In genomic region chr5:77364443-77365038, GRCm38 (mm10) we compare ENCODE assay signal across 18 mouse cellular contexts. TPM values are rescaled to one million over a fixed set of nuclear protein-coding genes. Genes with fewer than 3 reads are reported as not detected.
A peak's percentile ranks its signal among the peaks of the same experiment; 100 is the strongest.
DNase-seq lines count a peak whose midpoint lies in the region; ATAC-seq and TF ChIP-seq lines count a peak whose summit lies in the region.
"Had no signal": no experiment of that assay in that cellular context is flagged by ENCODE, and none has a peak within 500 bp of the region (broad histone marks: within the 10 kb centered on the region; RNA-seq: fewer than 3 reads in every experiment).

No protein-coding gene starts in this region.

- no peak overlapping the region for H3K4me2 ChIP-seq in kidney, embryonic 16.5 days (replicated peaks; ENCODE audit: low read depth, low read length)
- H3K4me2 ChIP-seq: heart, embryonic 11.5 days; hindbrain, embryonic 13.5 days; limb, embryonic 13.5 days had no signal

- intact Hi-C loops in heart, adult 2 months (cut with DNase I) = no loop called here
- intact Hi-C loops in heart, postnatal 25 days (cut with DNase I) = no loop called here

- H3K36me3 ChIP-seq in heart, adult 2 months (ENCODE audit: control insufficient read depth, insufficient read depth, low read length) = peaks cover 33% of the 10 kb centered on the region
- no peaks in the 10 kb centered on the region for H3K36me3 ChIP-seq in kidney, embryonic 16.5 days (ENCODE audit: insufficient read depth, low read length)
- H3K36me3 ChIP-seq: hindbrain, embryonic 13.5 days; limb, embryonic 13.5 days had no signal

- peak overlapping the region; percentile 71 for H3K27ac ChIP-seq in heart, adult 2 months
- H3K27ac ChIP-seq in kidney, embryonic 16.5 days (ENCODE audit: low read length) = peak overlapping the region; percentile 67
- peak overlapping the region; percentile 61; the same call in 1 of the 2 replicates for H3K27ac ChIP-seq in embryonic fibroblast, embryonic 13.5 days (ENCODE audit: insufficient read depth, low read length)
- H3K27ac ChIP-seq in layer of hippocampus, adult 2 months = no peak overlapping the region
- H3K27ac ChIP-seq: hindbrain, embryonic 13.5 days; limb, embryonic 13.5 days had no signal

- no peak overlapping the region for H3K9ac ChIP-seq in heart, adult 2 months (ENCODE audit: low read depth, low read length)
- no peak overlapping the region for H3K9ac ChIP-seq in kidney, embryonic 16.5 days (replicated peaks; ENCODE audit: low read length)
- H3K9ac ChIP-seq: hindbrain, embryonic 13.5 days; limb, embryonic 13.5 days had no signal

- no peak for TF ChIP-seq EP300 in heart, adult 2 months (IDR thresholded peaks at IDR 0.05; ENCODE audit: insufficient read depth, low read depth, low read length)

- ATAC-seq in kidney, embryonic 16.5 days (ENCODE audit: low FRiP score, low TSS enrichment) = peak; percentile 28; the same call in 1 of the 2 replicates
- ATAC-seq: midbrain, embryonic 16.5 days had no signal

- no peaks in the 10 kb centered on the region for H3K9me3 ChIP-seq in kidney, embryonic 16.5 days (ENCODE audit: low read length)
- H3K9me3 ChIP-seq: hindbrain, embryonic 13.5 days; limb, embryonic 13.5 days; megakaryocyte, embryonic 14.5 days had no signal

- TF ChIP-seq CTCF in heart, adult 2 months (IDR thresholded peaks at IDR 0.05) = no peak
- no peak for TF ChIP-seq CTCF in embryonic fibroblast, embryonic 13.5 days (IDR thresholded peaks at IDR 0.05; ENCODE audit: borderline replicate concordance, insufficient read depth, low read length)
- TF ChIP-seq CTCF in layer of hippocampus, adult 2 months (conservative IDR thresholded peaks at IDR 0.05) = no peak

- H3K4me1 ChIP-seq in heart, adult 2 months (ENCODE audit: control insufficient read depth, insufficient read depth, low read length) = peaks cover 40% of the 10 kb centered on the region
- peaks cover 52% of the 10 kb centered on the region for H3K4me1 ChIP-seq in kidney, embryonic 16.5 days (ENCODE audit: insufficient read depth, low read length)
- peaks cover 35% of the 10 kb centered on the region for H3K4me1 ChIP-seq in embryonic fibroblast, embryonic 13.5 days (ENCODE audit: control insufficient read depth, insufficient read depth, low read length)

- no peak overlapping the region for H3K4me3 ChIP-seq in heart, adult 2 months
- no peak overlapping the region for H3K4me3 ChIP-seq in kidney, embryonic 16.5 days (ENCODE audit: low read length)
- no peak overlapping the region for H3K4me3 ChIP-seq in embryonic fibroblast, embryonic 13.5 days (ENCODE audit: insufficient read depth, low read length)
- no peak overlapping the region for H3K4me3 ChIP-seq in layer of hippocampus, adult 2 months
- H3K4me3 ChIP-seq: hindbrain, embryonic 13.5 days; limb, embryonic 13.5 days; megakaryocyte, embryonic 14.5 days had no signal

- WGBS in heart, adult 2 months = 78% methylated on average over 3 of the region's 3 CpGs
- 77% methylated on average over 3 of the region's 3 CpGs for WGBS in kidney, embryonic 16.5 days

- no peaks in the 10 kb centered on the region for H3K27me3 ChIP-seq in heart, adult 2 months (ENCODE audit: control insufficient read depth, insufficient read depth, low read length)
- H3K27me3 ChIP-seq in kidney, embryonic 16.5 days (ENCODE audit: insufficient read depth, low read length) = no peaks in the 10 kb centered on the region
- H3K27me3 ChIP-seq: limb, embryonic 13.5 days had no signal

- no peak for TF ChIP-seq POLR2A in heart, adult 2 months (IDR thresholded peaks at IDR 0.05; ENCODE audit: insufficient read depth, low read depth, low read length)
- TF ChIP-seq POLR2A in embryonic fibroblast, embryonic 13.5 days (IDR thresholded peaks at IDR 0.05; ENCODE audit: low read depth, low read length) = no peak

- no peak for DNase-seq in heart, adult 2 months
- no peak for DNase-seq in heart, postnatal 25 days (ENCODE audit: low spot score)
- DNase-seq in kidney, adult 18-20 months = no peak
- peak; percentile 46 for DNase-seq in NIH3T3 (ENCODE audit: low read depth)
- DNase-seq in layer of hippocampus, adult 2 months (ENCODE audit: low spot score in 2 of 2) = no peak
- no peak for DNase-seq in layer of hippocampus, postnatal 36 days
- DNase-seq: adrenal gland, postnatal 14 days; B cell, adult 2 months; cerebellum, adult 9-10 months; gastrocnemius, postnatal 14 days; lung, adult 2 months had no signal

- no peaks in the 10 kb centered on the region; the same call in 1 of the 2 replicates for H3K79me2 ChIP-seq in heart, adult 2 months (replicated peaks; ENCODE audit: control insufficient read depth, insufficient read depth, low read length)

RNA-seq across cellular contexts. Expression of gene Igfbp7, which starts 43.3 kb away (rescaled TPM):
- total RNA-seq in heart, adult 2 months (2021) = 100 to 1,000 TPM; 174 to 205 TPM
- 342 and 353 TPM in 2 replicates for polyA plus RNA-seq in heart, adult 2 months (2012; rRNA removed)
- 100 to 1,000 TPM; 251 to 311 TPM for total RNA-seq in heart, postnatal 25 days (2021)
- polyA plus RNA-seq in kidney, embryonic 16.5 days (2015; fragmentation: Nextera tagmentation; extraction: Ambion mirVana) = 455 and 475 TPM in 2 replicates
- polyA plus RNA-seq in embryonic fibroblast, embryonic 13.5 days (2011; ENCODE audit: insufficient read length, low read depth, missing spikeins) = 406 and 784 TPM in 2 replicates
- 10 to 100 TPM; 22.4 to 26.5 TPM for total RNA-seq in layer of hippocampus, adult 2 months (2021)
- total RNA-seq in layer of hippocampus, postnatal 36 days (2021) = 10 to 100 TPM; 26.8 to 30.0 TPM

RNA-seq across cellular contexts. Expression of gene Polr2b, which starts 54.6 kb away (rescaled TPM):
- total RNA-seq in heart, adult 2 months (2021) = 10 to 100 TPM; 34.1 to 34.5 TPM
- polyA plus RNA-seq in heart, adult 2 months (2012; rRNA removed) = 25.4 and 26.8 TPM in 2 replicates
- 10 to 100 TPM; 32.2 to 34.5 TPM for total RNA-seq in heart, postnatal 25 days (2021)
- 70.5 and 70.8 TPM in 2 replicates for polyA plus RNA-seq in kidney, embryonic 16.5 days (2015; fragmentation: Nextera tagmentation; extraction: Ambion mirVana)
- 84.9 and 88.8 TPM in 2 replicates for polyA plus RNA-seq in embryonic fibroblast, embryonic 13.5 days (2011; ENCODE audit: insufficient read length, low read depth, missing spikeins)
- 10 to 100 TPM; 48.3 to 51.5 TPM for total RNA-seq in layer of hippocampus, adult 2 months (2021)
- 10 to 100 TPM; 48.8 to 50.4 TPM for total RNA-seq in layer of hippocampus, postnatal 36 days (2021)

RNA-seq across cellular contexts. Expression of gene Noa1, which starts 54.7 kb away (rescaled TPM):
- 10 to 100 TPM; 19.7 to 21.3 TPM for total RNA-seq in heart, adult 2 months (2021)
- polyA plus RNA-seq in heart, adult 2 months (2012; rRNA removed) = 12.2 and 13.5 TPM in 2 replicates
- total RNA-seq in heart, postnatal 25 days (2021) = 10 to 100 TPM; 19.0 to 21.6 TPM
- 34.2 and 35.9 TPM in 2 replicates for polyA plus RNA-seq in kidney, embryonic 16.5 days (2015; fragmentation: Nextera tagmentation; extraction: Ambion mirVana)
- polyA plus RNA-seq in embryonic fibroblast, embryonic 13.5 days (2011; ENCODE audit: insufficient read length, low read depth, missing spikeins) = 13.7 and 15.7 TPM in 2 replicates
- total RNA-seq in layer of hippocampus, adult 2 months (2021) = 10 to 100 TPM; 25.7 to 25.9 TPM
- 10 to 100 TPM; 23.2 to 26.5 TPM for total RNA-seq in layer of hippocampus, postnatal 36 days (2021)

Comparison
In these comparisons a context has a peak if more than half of its experiments do, and no peak if none do; other contexts are left out.
1. RNA of gene Igfbp7, which starts 43.3 kb away (total RNA-seq): 251 to 311 TPM in heart, postnatal 25 days and 174 to 205 TPM in heart, adult 2 months; 26.8 to 30.0 TPM in layer of hippocampus, postnatal 36 days and 22.4 to 26.5 TPM in layer of hippocampus, adult 2 months; every median in the first group is over 4 times any median in the second.